Mouse (Mus musculus): ENCODE data around the gene Gm17662. TPM values are rescaled to one million over a fixed set of nuclear protein-coding genes. Genes with fewer than 3 reads are reported as not detected.

Gm17662 gene
- polyA plus RNA-seq, 1 experiment from 2014 or later = not detected

GRCm38 (mm10) chr4:104828939-104829338 is 28.2 kb upstream of the Gm17662 start:
- no peak for ATAC-seq (ENCODE audit: low read depth)
- no peaks in the 10 kb centered on the region for H3K36me3 ChIP-seq (ENCODE audit: control insufficient read depth, insufficient read depth, low read length)
- H3K4me3 ChIP-seq (ENCODE audit: low read length) = no peak overlapping the region

DNA sequence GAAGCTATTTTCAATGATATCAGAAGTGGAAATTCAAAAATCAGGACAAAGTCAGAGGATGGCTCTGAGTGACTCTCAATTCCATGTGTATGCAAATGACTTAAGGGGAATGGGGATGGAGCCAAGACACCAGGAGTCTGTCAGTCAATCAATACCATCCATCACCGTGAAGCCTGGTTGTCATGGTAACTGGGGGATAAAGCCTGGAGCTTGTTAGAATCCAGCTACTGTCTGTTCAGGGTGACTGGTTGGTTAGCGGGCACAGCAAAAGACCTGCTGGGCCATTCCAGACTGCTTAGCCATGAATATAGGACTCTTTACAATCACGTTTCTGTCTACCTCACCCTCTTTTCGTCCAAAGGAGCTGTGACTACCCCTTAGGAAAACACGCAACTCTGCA is 22.0 kb upstream of the Gm17662 start:
- WGBS = 47% methylated on average over 5 of the region's 5 CpGs
- Histone ChIP-seq H3K9me3 (ENCODE audit: control insufficient read depth, low read length) (no peaks in the 10 kb centered on the region), H3K27ac (ENCODE audit: low read length) (no peak overlapping the region), H3K4me1 (replicated peaks; ENCODE audit: control insufficient read depth, insufficient read depth, low read length) (no peaks in the 10 kb centered on the region), H3K4me2 (ENCODE audit: low read depth, low read length) (no peak overlapping the region), H3K36me3 (ENCODE audit: control insufficient read depth, insufficient read depth, low read length) (no peaks in the 10 kb centered on the region), H3K27me3 (ENCODE audit: control insufficient read depth, insufficient read depth, low read depth, low read length) (no peaks in the 10 kb centered on the region), H3K9ac (ENCODE audit: low read length) (no peak overlapping the region), H3K4me3 (ENCODE audit: low read length) (no peak overlapping the region)
- ATAC-seq (ENCODE audit: low read depth) = no peak

More at GRCm38 (mm10) chr4:104828939-104829338, 28.2 kb upstream of the Gm17662 start:
- no peak overlapping the region for H3K27ac ChIP-seq (ENCODE audit: low read length)
- WGBS = 49% methylated on average over 5 of the region's 5 CpGs
- no peaks in the 10 kb centered on the region for H3K27me3 ChIP-seq (ENCODE audit: control insufficient read depth, insufficient read depth, low read depth, low read length)
- no peak overlapping the region for H3K4me2 ChIP-seq (ENCODE audit: low read depth, low read length)
- H3K9ac ChIP-seq (ENCODE audit: low read length) = no peak overlapping the region
- no peaks in the 10 kb centered on the region for H3K9me3 ChIP-seq (ENCODE audit: control insufficient read depth, low read length)
- H3K4me1 ChIP-seq (replicated peaks; ENCODE audit: control insufficient read depth, insufficient read depth, low read length) = no peaks in the 10 kb centered on the region

DNA sequence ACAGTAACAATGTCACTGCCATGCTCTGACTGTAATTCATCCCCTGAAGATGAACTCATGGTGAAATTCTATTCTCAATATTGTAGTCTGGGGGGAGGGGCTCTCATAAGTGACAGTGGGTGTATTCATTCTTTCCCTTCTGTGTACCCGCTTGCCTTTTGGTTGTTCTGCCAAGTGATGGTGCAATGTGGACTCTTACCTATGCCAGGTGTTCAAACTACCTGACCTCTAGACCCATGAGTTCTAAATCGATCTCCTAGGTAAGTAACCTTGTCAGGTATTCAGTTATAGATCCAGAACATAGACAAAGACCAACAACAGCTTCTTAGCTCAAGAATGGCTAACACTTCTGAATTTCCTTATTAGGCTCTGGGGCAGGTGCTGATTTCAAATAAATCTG is 18.8 kb upstream of the Gm17662 start:
- no peak for ATAC-seq (ENCODE audit: low read depth)
- Histone ChIP-seq H3K9me3 (ENCODE audit: control insufficient read depth, low read length) (no peaks in the 10 kb centered on the region), H3K9ac (ENCODE audit: low read length) (no peak overlapping the region), H3K4me2 (ENCODE audit: low read depth, low read length) (no peak overlapping the region), H3K27me3 (ENCODE audit: control insufficient read depth, insufficient read depth, low read depth, low read length) (no peaks in the 10 kb centered on the region), H3K27ac (ENCODE audit: low read length) (no peak overlapping the region), H3K4me3 (ENCODE audit: low read length) (no peak overlapping the region), H3K36me3 (ENCODE audit: control insufficient read depth, insufficient read depth, low read length) (no peaks in the 10 kb centered on the region), H3K4me1 (replicated peaks; ENCODE audit: control insufficient read depth, insufficient read depth, low read length) (no peaks in the 10 kb centered on the region)
- WGBS = 78% methylated on average over 2 of the region's 2 CpGs

DNA sequence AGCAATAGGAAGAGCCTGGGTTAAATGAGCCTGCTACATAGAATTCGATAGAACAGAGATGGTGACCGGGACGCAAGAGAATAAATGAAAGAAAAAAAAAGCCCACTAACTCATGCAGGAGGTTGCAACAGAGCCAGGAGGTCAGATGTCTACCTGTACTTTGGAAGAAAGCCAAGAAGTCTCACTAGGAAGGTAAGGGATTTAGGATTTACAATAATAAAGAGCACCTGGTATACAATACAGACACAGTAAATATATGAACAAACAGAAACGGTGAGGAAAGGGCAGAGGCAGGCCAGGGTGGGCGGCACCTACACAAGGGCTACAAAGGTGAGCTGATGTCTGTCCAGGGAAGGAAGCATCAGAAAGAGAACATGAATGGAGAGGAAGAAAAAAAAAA is 14.9 kb upstream of the Gm17662 start:
- WGBS = 77% methylated on average over 5 of the region's 5 CpGs
- Histone ChIP-seq H3K4me1 (replicated peaks; ENCODE audit: control insufficient read depth, insufficient read depth, low read length) (no peaks in the 10 kb centered on the region), H3K4me3 (ENCODE audit: low read length) (no peak overlapping the region), H3K36me3 (ENCODE audit: control insufficient read depth, insufficient read depth, low read length) (no peaks in the 10 kb centered on the region), H3K4me2 (ENCODE audit: low read depth, low read length) (no peak overlapping the region), H3K27me3 (ENCODE audit: control insufficient read depth, insufficient read depth, low read depth, low read length) (no peaks in the 10 kb centered on the region), H3K27ac (ENCODE audit: low read length) (no peak overlapping the region), H3K9ac (ENCODE audit: low read length) (no peak overlapping the region), H3K9me3 (ENCODE audit: control insufficient read depth, low read length) (no peaks in the 10 kb centered on the region)
- ATAC-seq (ENCODE audit: low read depth) = no peak

DNA sequence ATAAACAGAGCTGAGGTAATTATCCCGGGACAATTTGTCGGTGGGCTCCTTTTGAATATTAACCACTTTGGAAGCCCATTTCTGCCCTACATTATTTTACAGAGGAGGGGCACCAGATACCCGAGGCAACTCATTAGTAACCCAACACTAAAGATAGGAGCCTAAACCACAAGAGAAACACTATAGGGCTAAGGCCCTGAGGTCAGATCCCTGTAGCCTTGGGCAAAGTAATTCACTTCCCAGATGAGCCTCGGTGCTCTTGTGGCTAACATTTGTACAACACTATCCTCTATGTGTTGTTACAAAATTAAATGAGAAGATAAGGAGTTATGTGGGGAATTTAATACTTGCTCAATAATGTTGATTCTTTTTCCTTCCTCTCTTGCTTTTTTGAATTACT is 13.6 kb upstream of the Gm17662 start:
- H3K9me3 ChIP-seq (ENCODE audit: control insufficient read depth, low read length) = no peaks in the 10 kb centered on the region
- H3K27ac ChIP-seq (ENCODE audit: low read length) = no peak overlapping the region
- H3K36me3 ChIP-seq (ENCODE audit: control insufficient read depth, insufficient read depth, low read length) = no peaks in the 10 kb centered on the region
- no peaks in the 10 kb centered on the region for H3K27me3 ChIP-seq (ENCODE audit: control insufficient read depth, insufficient read depth, low read depth, low read length)
- H3K4me3 ChIP-seq (ENCODE audit: low read length) = no peak overlapping the region
- no peak overlapping the region for H3K9ac ChIP-seq (ENCODE audit: low read length)
- WGBS = 61% methylated on average over 4 of the region's 4 CpGs
- ATAC-seq (ENCODE audit: low read depth) = no peak
- H3K4me2 ChIP-seq (ENCODE audit: low read depth, low read length) = no peak overlapping the region
- no peaks in the 10 kb centered on the region for H3K4me1 ChIP-seq (replicated peaks; ENCODE audit: control insufficient read depth, insufficient read depth, low read length)

GRCm38 (mm10) chr4:104855216-104855615 is 1.9 kb upstream of the Gm17662 start:
- Histone ChIP-seq H3K27ac (ENCODE audit: low read length) (no peak overlapping the region), H3K9ac (ENCODE audit: low read length) (no peak overlapping the region), H3K4me2 (ENCODE audit: low read depth, low read length) (no peak overlapping the region), H3K9me3 (ENCODE audit: control insufficient read depth, low read length) (no peaks in the 10 kb centered on the region), H3K36me3 (ENCODE audit: control insufficient read depth, insufficient read depth, low read length) (no peaks in the 10 kb centered on the region), H3K27me3 (ENCODE audit: control insufficient read depth, insufficient read depth, low read depth, low read length) (no peaks in the 10 kb centered on the region), H3K4me3 (ENCODE audit: low read length) (no peak overlapping the region), H3K4me1 (replicated peaks; ENCODE audit: control insufficient read depth, insufficient read depth, low read length) (no peaks in the 10 kb centered on the region)
- no peak for ATAC-seq (ENCODE audit: low read depth)
- WGBS = 72% methylated on average over 2 of the region's 2 CpGs

- no peaks in the 10 kb centered on the region for H3K4me1 ChIP-seq (replicated peaks; ENCODE audit: control insufficient read depth, insufficient read depth, low read length)
- no peaks in the 10 kb centered on the region for H3K36me3 ChIP-seq (ENCODE audit: control insufficient read depth, insufficient read depth, low read length)
- ATAC-seq (ENCODE audit: low read depth) = no peak
- H3K27me3 ChIP-seq (ENCODE audit: control insufficient read depth, insufficient read depth, low read depth, low read length) = no peaks in the 10 kb centered on the region
- H3K9me3 ChIP-seq (ENCODE audit: control insufficient read depth, low read length) = no peaks in the 10 kb centered on the region
- no peak overlapping the region for H3K9ac ChIP-seq (ENCODE audit: low read length)
- no peak overlapping the region for H3K4me3 ChIP-seq (ENCODE audit: low read length)
- no peak overlapping the region for H3K4me2 ChIP-seq (ENCODE audit: low read depth, low read length)
- WGBS = 52% methylated on average over 4 of the region's 4 CpGs
- H3K27ac ChIP-seq (ENCODE audit: low read length) = no peak overlapping the region
Measured at GRCm38 (mm10) chr4:104857823-104858222, 694 bp downstream of the Gm17662 start.

DNA sequence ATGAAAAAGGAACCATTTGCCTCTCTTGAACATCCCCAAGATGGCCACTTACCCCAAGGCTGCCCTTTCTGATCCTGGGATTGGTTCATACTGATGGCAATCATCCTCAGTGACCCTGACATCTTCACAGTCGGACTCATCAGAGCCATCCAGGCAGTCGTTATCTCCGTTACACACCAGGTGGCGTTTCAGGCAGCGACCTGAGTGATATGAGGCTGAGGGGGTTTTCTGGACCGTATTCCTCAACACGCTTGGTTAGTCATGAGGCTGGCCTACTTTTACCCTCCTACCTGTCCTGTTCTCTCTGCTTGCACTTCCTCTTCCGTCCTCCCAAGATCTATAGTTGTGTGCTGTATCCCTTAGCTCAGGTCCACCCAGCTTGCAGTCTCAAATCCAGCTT is 4.1 kb downstream of the Gm17662 start:
- Histone ChIP-seq H3K27ac (ENCODE audit: low read length) (no peak overlapping the region), H3K9me3 (ENCODE audit: control insufficient read depth, low read length) (no peaks in the 10 kb centered on the region), H3K9ac (ENCODE audit: low read length) (no peak overlapping the region), H3K36me3 (ENCODE audit: control insufficient read depth, insufficient read depth, low read length) (no peaks in the 10 kb centered on the region), H3K4me3 (ENCODE audit: low read length) (no peak overlapping the region), H3K4me2 (ENCODE audit: low read depth, low read length) (no peak overlapping the region), H3K4me1 (replicated peaks; ENCODE audit: control insufficient read depth, insufficient read depth, low read length) (no peaks in the 10 kb centered on the region), H3K27me3 (ENCODE audit: control insufficient read depth, insufficient read depth, low read depth, low read length) (no peaks in the 10 kb centered on the region)
- ATAC-seq (ENCODE audit: low read depth) = no peak
- WGBS = 74% methylated on average over 8 of the region's 8 CpGs

GRCm38 (mm10) chr4:104864397-104864796 is 7.3 kb downstream of the Gm17662 start:
- H3K4me3 ChIP-seq (ENCODE audit: low read length) = no peak overlapping the region
- H3K27me3 ChIP-seq (ENCODE audit: control insufficient read depth, insufficient read depth, low read depth, low read length) = no peaks in the 10 kb centered on the region
- no peak for ATAC-seq (ENCODE audit: low read depth)
- H3K27ac ChIP-seq (ENCODE audit: low read length) = no peak overlapping the region
- no peak overlapping the region for H3K9ac ChIP-seq (ENCODE audit: low read length)
- H3K4me2 ChIP-seq (ENCODE audit: low read depth, low read length) = no peak overlapping the region
- H3K9me3 ChIP-seq (ENCODE audit: control insufficient read depth, low read length) = no peaks in the 10 kb centered on the region
- 90% methylated on average over 1 of the region's 1 CpGs for WGBS
- H3K4me1 ChIP-seq (replicated peaks; ENCODE audit: control insufficient read depth, insufficient read depth, low read length) = no peaks in the 10 kb centered on the region
- no peaks in the 10 kb centered on the region for H3K36me3 ChIP-seq (ENCODE audit: control insufficient read depth, insufficient read depth, low read length)

GRCm38 (mm10) chr4:104869581-104869980 is 12.5 kb downstream of the Gm17662 start:
- H3K4me3 ChIP-seq (ENCODE audit: low read length) = no peak overlapping the region
- H3K27me3 ChIP-seq (ENCODE audit: control insufficient read depth, insufficient read depth, low read depth, low read length) = no peaks in the 10 kb centered on the region
- no peak overlapping the region for H3K4me2 ChIP-seq (ENCODE audit: low read depth, low read length)
- no peak overlapping the region for H3K9ac ChIP-seq (ENCODE audit: low read length)
- ATAC-seq (ENCODE audit: low read depth) = no peak
- H3K4me1 ChIP-seq (replicated peaks; ENCODE audit: control insufficient read depth, insufficient read depth, low read length) = no peaks in the 10 kb centered on the region
- no peak overlapping the region for H3K27ac ChIP-seq (ENCODE audit: low read length)
- H3K9me3 ChIP-seq (ENCODE audit: control insufficient read depth, low read length) = no peaks in the 10 kb centered on the region
- no peaks in the 10 kb centered on the region for H3K36me3 ChIP-seq (ENCODE audit: control insufficient read depth, insufficient read depth, low read length)
